In the genomic region with DNA sequence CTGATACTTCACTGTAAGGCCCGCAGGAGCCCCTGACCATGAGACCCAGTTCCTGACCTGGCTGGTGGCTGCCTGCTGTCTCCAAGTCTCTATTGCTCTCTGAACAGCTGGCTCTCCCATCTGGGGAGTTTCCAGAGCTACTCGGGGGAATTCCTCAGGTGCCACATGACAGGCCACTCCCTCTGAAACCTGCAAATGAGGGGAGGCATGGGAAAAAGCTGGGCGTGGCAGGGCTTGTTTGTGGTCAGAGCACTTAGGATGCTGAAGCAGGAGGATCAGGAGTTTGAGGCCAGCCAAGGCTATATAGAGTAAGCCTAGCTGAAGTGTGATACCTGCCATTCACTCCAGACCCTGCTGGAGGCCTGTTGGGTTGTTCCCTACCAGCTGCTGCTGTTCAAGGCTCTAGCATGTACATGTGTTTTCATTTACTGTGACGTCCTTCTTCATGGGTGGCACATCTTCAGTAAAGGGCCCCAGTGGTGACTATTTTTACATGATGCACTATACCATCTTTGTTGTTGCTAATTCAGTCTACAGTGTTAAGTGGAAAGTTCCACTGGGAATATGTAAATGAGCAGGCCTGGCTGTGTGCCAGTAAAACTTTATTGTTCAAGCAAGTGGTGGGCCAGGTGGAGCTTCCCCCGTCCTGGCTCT, we compare ENCODE assay signal across 11 mouse cellular contexts. TPM values are rescaled to one million over a fixed set of nuclear protein-coding genes. Genes with fewer than 3 reads are reported as not detected.
DNase-seq lines count a peak whose midpoint lies in the region; ATAC-seq and TF ChIP-seq lines count a peak whose summit lies in the region.
"Had no signal": no experiment of that assay in that cellular context is flagged by ENCODE, and none has a peak within 500 bp of the region (broad histone marks: within the 10 kb centered on the region; RNA-seq: fewer than 3 reads in every experiment).

No protein-coding gene starts in this region.

- ATAC-seq in cerebellum, adult (ENCODE audit: insufficient number of reproducible peaks, low FRiP score, low TSS enrichment), result no peak
- ATAC-seq in lung, embryonic 14.5 days (ENCODE audit: insufficient read depth), result no peak
- ATAC-seq in neutrophil, adult 5-6 weeks (ENCODE audit: extremely low read depth, insufficient number of reproducible peaks, low FRiP score, poor library complexity, severe bottlenecking), result peak; percentile 3; the same call in 1 of the 2 replicates
- ATAC-seq: lung, postnatal 0 days had no signal

- H3K36me3 ChIP-seq in lung, embryonic 14.5 days (ENCODE audit: insufficient read depth), result peaks cover 98% of the 10 kb centered on the region

- no peak overlapping the region for H3K27ac ChIP-seq in lung, embryonic 14.5 days (ENCODE audit: low read depth)

- H3K9me3 ChIP-seq in lung, embryonic 14.5 days (ENCODE audit: low read depth, low read length), result no peaks in the 10 kb centered on the region

- H3K4me2 ChIP-seq in lung, embryonic 14.5 days, result no peak overlapping the region

- WGBS in lung, embryonic 14.5 days, result 73% methylated on average over 5 of the region's 5 CpGs

- DNase-seq in cerebellum, adult 9-10 months, result peak; percentile 19
- DNase-seq in lung, embryonic 14.5 days, result peak; percentile 33
- DNase-seq in lung, adult 18-20 months, result no peak
- peak; percentile 32 for DNase-seq in T-cell, adult 2 months (ENCODE audit: low spot score)
- DNase-seq in cerebellum, postnatal 10 days, result no peak
- no peak for DNase-seq in urinary bladder, postnatal 4 days (ENCODE audit: low spot score in 2 of 2)
- DNase-seq: cerebellum, adult 11-12 months; heart, postnatal 4 days had no signal

- no peaks in the 10 kb centered on the region for H3K4me1 ChIP-seq in lung, embryonic 14.5 days (ENCODE audit: insufficient read depth)

- TF ChIP-seq CTCF in lung, embryonic 14.5 days (IDR thresholded peaks at IDR 0.05; ENCODE audit: low read depth), result no peak

- H3K4me3 ChIP-seq in lung, embryonic 14.5 days (ENCODE audit: low read depth, low read length), result no peak overlapping the region

- no peak overlapping the region for H3K9ac ChIP-seq in lung, embryonic 14.5 days

- H3K27me3 ChIP-seq in lung, embryonic 14.5 days (ENCODE audit: insufficient read depth, low read length), result no peaks in the 10 kb centered on the region

RNA-seq across cellular contexts. Expression of gene Ddx54, which starts 9.8 kb away (rescaled TPM):
- 31.5 and 37.2 TPM in 2 replicates for polyA plus RNA-seq in lung, embryonic 14.5 days (2014; fragmentation: Nextera tagmentation; extraction: Ambion mirVana)
- total RNA-seq in neutrophil, adult 5-6 weeks (2017), result 58.6 and 61.8 TPM in 2 replicates

RNA-seq across cellular contexts. Expression of gene Rita1, which starts 9.9 kb away (rescaled TPM):
- 7.2 and 9.5 TPM in 2 replicates for polyA plus RNA-seq in lung, embryonic 14.5 days (2014; fragmentation: Nextera tagmentation; extraction: Ambion mirVana)
- 0.81 and 3.6 TPM in 2 replicates for total RNA-seq in neutrophil, adult 5-6 weeks (2017)

RNA-seq across cellular contexts. Expression of gene Cfap73, which starts 11.7 kb away (rescaled TPM):
- not detected in 2 replicates for polyA plus RNA-seq in lung, embryonic 14.5 days (2014; fragmentation: Nextera tagmentation; extraction: Ambion mirVana)
- not detected in 2 replicates for total RNA-seq in neutrophil, adult 5-6 weeks (2017)
- total RNA-seq: heart, postnatal 4 days had no signal

RNA-seq across cellular contexts. Expression of gene Rasal1, which starts 26.3 kb away (rescaled TPM):
- polyA plus RNA-seq in lung, embryonic 14.5 days (2014; fragmentation: Nextera tagmentation; extraction: Ambion mirVana), result 0.15 TPM in 1 of 2 replicates, not detected in the other
- 4.5 and 5.4 TPM in 2 replicates for total RNA-seq in neutrophil, adult 5-6 weeks (2017)
- polyA plus RNA-seq: lung, postnatal 0 days had no signal

RNA-seq across cellular contexts. Expression of gene Iqcd, which starts 33.5 kb away (rescaled TPM):
- 0.35 and 0.37 TPM in 2 replicates for polyA plus RNA-seq in lung, embryonic 14.5 days (2014; fragmentation: Nextera tagmentation; extraction: Ambion mirVana)
- total RNA-seq in neutrophil, adult 5-6 weeks (2017), result 0.47 TPM in 1 of 2 replicates, not detected in the other
- total RNA-seq: heart, postnatal 4 days had no signal

Comparison
In these comparisons a context has a peak if more than half of its experiments do, and no peak if none do; other contexts are left out.
1. DNase-seq: peak in cerebellum, adult 9-10 months (single experiment), lung, embryonic 14.5 days (single experiment) and T-cell, adult 2 months (single experiment); none in lung, adult 18-20 months (0 of 2), cerebellum, postnatal 10 days (0 of 2) and urinary bladder, postnatal 4 days (0 of 2).